Mouse (Mus musculus) megakaryocyte-erythroid progenitor cell, adult 5-6 weeks (primary cell): Measurements from ENCODE around the gene Ank2. TPM values are rescaled to one million over a fixed set of nuclear protein-coding genes. Genes with fewer than 3 reads are reported as not detected.

Source experiments
- ATAC-seq: replicated peaks from 2 replicates; pipeline ENCODE4 v1.8.0; 2016; ENCODE audit warnings: mild to moderate bottlenecking, inconsistent platforms; ENCODE audit not compliant: severe bottlenecking, poor library complexity, low FRiP score, low TSS enrichment
- total RNA-seq, 2 experiments: library from RNA; stranded (forward) in 1 of 2; stranded (reverse) in 1 of 2; fragments of 200-1000, 215-1000 nt in 1 of 2; fragments of >200 nt in 1 of 2; fragmentation: Nextera tagmentation in 1 of 2; gene quantifications; 2 replicates each; pipeline ENCODE4 v1.2.3; 2014 to 2017

Gene Ank2
- total RNA-seq (2014; fragmentation: Nextera tagmentation) (not detected in 2 replicates), total RNA-seq (2017) (0.38 TPM in 1 of 2 replicates, not detected in the other)

- peak; percentile 59 for ATAC-seq
These were observed at the start of gene Ank2 for GRCm38 (mm10) chr3:127498742-127499400. TSS of gene Ank2 (minus strand) at chr3:127499350.

GRCm38 (mm10) chr3:127547882-127548281 is 48.7 kb upstream of the Ank2 start:
- 0 out of 2 replicates have a peak, but pooled peaks have one; percentile 39 for ATAC-seq

GRCm38 (mm10) chr3:127544610-127545121 is 45.5 kb upstream of the Ank2 start:
- no peak for ATAC-seq

- ATAC-seq, result no peak
These were observed 44.8 kb upstream of the Ank2 start for GRCm38 (mm10) chr3:127543976-127544375.

- no peak for ATAC-seq
These were observed 40.0 kb upstream of the Ank2 start for GRCm38 (mm10) chr3:127539193-127539592.

GRCm38 (mm10) chr3:127530293-127530692 is 31.1 kb upstream of the Ank2 start:
- ATAC-seq, result no peak

GRCm38 (mm10) chr3:127529824-127530223 is 30.7 kb upstream of the Ank2 start:
- no peak for ATAC-seq

GRCm38 (mm10) chr3:127529210-127529609 is 30.1 kb upstream of the Ank2 start:
- ATAC-seq, result no peak

GRCm38 (mm10) chr3:127527465-127528034 is 28.4 kb upstream of the Ank2 start:
- ATAC-seq, result no peak

- 0 out of 2 replicates have a peak, but pooled peaks have one; percentile 10 for ATAC-seq
These were observed 26.2 kb upstream of the Ank2 start for GRCm38 (mm10) chr3:127525188-127525819.

- ATAC-seq, result no peak
These were observed 22.0 kb upstream of the Ank2 start for GRCm38 (mm10) chr3:127521156-127521555.

GRCm38 (mm10) chr3:127520300-127520699 is 21.1 kb upstream of the Ank2 start:
- no peak for ATAC-seq

- no peak for ATAC-seq
These were observed 16.1 kb upstream of the Ank2 start for GRCm38 (mm10) chr3:127515251-127515650.

- no peak for ATAC-seq
These were observed 14.5 kb upstream of the Ank2 start for GRCm38 (mm10) chr3:127513699-127514098.

GRCm38 (mm10) chr3:127512794-127513335 is 13.7 kb upstream of the Ank2 start:
- no peak for ATAC-seq

GRCm38 (mm10) chr3:127511786-127512746 is 12.9 kb upstream of the Ank2 start:
- no peak for ATAC-seq

GRCm38 (mm10) chr3:127507878-127508783 is 9.0 kb upstream of the Ank2 start:
- peak; percentile 84 for ATAC-seq

- ATAC-seq, result peak; percentile 86
These were observed 881 bp downstream of the Ank2 start for GRCm38 (mm10) chr3:127498197-127498741.
